Mouse (Mus musculus) CD8-positive naive resting alpha-beta T cell, adult 2 months (primary cell): ENCODE data around the gene Zdhhc4.

Experiments
- DNase-seq, 2 experiments: peaks; one replicate each; pipeline ENCODE4 v3.0.0; 2022; ENCODE audit warnings: low read depth in 2 of 2, low spot score in 2 of 2

Zdhhc4 gene

GRCm38 (mm10) chr5:143333872-143334271 is 4.8 kb upstream of the Zdhhc4 start:
- peak; percentile 71 to 76 for DNase-seq

GRCm38 (mm10) chr5:143317288-143317610 is 11.8 kb downstream of the Zdhhc4 start:
- DNase-seq, result no peak

- DNase-seq, result no peak
These were observed 12.3 kb downstream of the Zdhhc4 start for GRCm38 (mm10) chr5:143316605-143317287.

GRCm38 (mm10) chr5:143315514-143315888 is 13.6 kb downstream of the Zdhhc4 start:
- DNase-seq, result no peak

- DNase-seq, result peak; percentile 92 to 93
These were observed 14.1 kb downstream of the Zdhhc4 start, which contains the start of gene E130309D02Rik for GRCm38 (mm10) chr5:143314730-143315513. TSS of gene E130309D02Rik (minus strand) at chr5:143315360.

- DNase-seq, result no peak
These were observed 14.8 kb downstream of the Zdhhc4 start for GRCm38 (mm10) chr5:143314183-143314729.

GRCm38 (mm10) chr5:143311886-143312285 is 17.2 kb downstream of the Zdhhc4 start:
- peak; percentile 80 to 85 for DNase-seq

GRCm38 (mm10) chr5:143309916-143310315 is 19.1 kb downstream of the Zdhhc4 start:
- no peak for DNase-seq

GRCm38 (mm10) chr5:143308825-143309224 is 20.2 kb downstream of the Zdhhc4 start:
- no peak for DNase-seq

GRCm38 (mm10) chr5:143304251-143304650 is 24.8 kb downstream of the Zdhhc4 start:
- DNase-seq, result no peak

GRCm38 (mm10) chr5:143301296-143301695 is 27.8 kb downstream of the Zdhhc4 start:
- DNase-seq, result no peak

- DNase-seq, result peak; percentile 20 to 46
These were observed 29.4 kb downstream of the Zdhhc4 start for GRCm38 (mm10) chr5:143299686-143300085.

GRCm38 (mm10) chr5:143298391-143298790 is 30.7 kb downstream of the Zdhhc4 start:
- no peak for DNase-seq

- no peak for DNase-seq
These were observed 31.1 kb downstream of the Zdhhc4 start for GRCm38 (mm10) chr5:143297986-143298385.

GRCm38 (mm10) chr5:143295330-143295729 is 33.7 kb downstream of the Zdhhc4 start:
- no peak for DNase-seq

- no peak for DNase-seq
These were observed 34.2 kb downstream of the Zdhhc4 start for GRCm38 (mm10) chr5:143294862-143295261.

GRCm38 (mm10) chr5:143293404-143293803 is 35.7 kb downstream of the Zdhhc4 start, which contains the start of gene Zfp853:
TSS of gene Zfp853 (minus strand) at chr5:143293623.
- no peak for DNase-seq

GRCm38 (mm10) chr5:143292879-143293278 is 36.2 kb downstream of the Zdhhc4 start:
- DNase-seq, result no peak

- DNase-seq, result no peak
These were observed 39.8 kb downstream of the Zdhhc4 start for GRCm38 (mm10) chr5:143289299-143289698.

GRCm38 (mm10) chr5:143288378-143288911 is 40.6 kb downstream of the Zdhhc4 start:
- no peak for DNase-seq

- DNase-seq, result no peak
These were observed 41.2 kb downstream of the Zdhhc4 start for GRCm38 (mm10) chr5:143287774-143288328.

- no peak for DNase-seq
These were observed 44.3 kb downstream of the Zdhhc4 start for GRCm38 (mm10) chr5:143284762-143285161.
